Mouse (Mus musculus) megakaryocyte, embryonic 14.5 days (primary cell): ENCODE measurements around the gene Syne1.

Experiments
- FLI1 ChIP-seq: IDR thresholded peaks from 2 replicates; pipeline ENCODE4 v1.6.1; 2012; ENCODE audit warnings: low read length, inconsistent platforms, mixed read lengths
- GATA1 ChIP-seq: IDR thresholded peaks from 3 replicates; pipeline ENCODE4 v1.6.1; 2012; ENCODE audit warnings: mixed read lengths, low read length, inconsistent platforms, borderline replicate concordance

- TF ChIP-seq GATA1 (no peak), FLI1 (no peak)
Observed at GRCm38 (mm10) chr10:5490029-5490428, 61.3 kb downstream of the Syne1 start.
